21 mouse cellular contexts compared by ENCODE assay signal in the genomic region with DNA sequence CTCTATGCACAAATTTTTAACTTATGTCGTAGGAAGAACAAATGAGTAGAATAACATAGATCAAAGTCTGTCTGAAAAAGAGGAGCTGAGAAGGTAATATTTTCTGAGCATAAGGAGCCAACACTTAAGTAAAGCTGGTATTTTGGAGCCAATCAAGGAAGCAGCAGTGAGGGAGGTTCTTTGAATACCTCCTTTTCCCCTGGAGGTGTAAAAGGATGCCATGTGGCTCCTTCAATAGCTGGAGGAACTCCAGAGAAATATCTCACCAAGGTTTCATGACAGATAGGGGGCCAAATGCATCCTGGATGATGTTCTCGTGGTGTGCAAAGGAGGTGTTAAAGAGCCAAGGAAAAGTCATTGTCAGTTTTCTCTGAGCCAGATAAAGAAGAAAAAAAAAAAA.
DNase-seq lines count a peak whose midpoint lies in the region; ATAC-seq and TF ChIP-seq lines count a peak whose summit lies in the region.
"Had no signal": no experiment of that assay in that cellular context is flagged by ENCODE, and none has a peak within 500 bp of the region (broad histone marks: within the 10 kb centered on the region; RNA-seq: fewer than 3 reads in every experiment).

No protein-coding gene starts in this region.

- TF ChIP-seq CTCF in forebrain, postnatal 0 days (IDR thresholded peaks at IDR 0.05; ENCODE audit: low read depth), result no peak

- no peaks in the 10 kb centered on the region for H3K36me3 ChIP-seq in forebrain, postnatal 0 days (ENCODE audit: insufficient read depth)
- no peaks in the 10 kb centered on the region for H3K36me3 ChIP-seq in forebrain, embryonic 11.5 days (ENCODE audit: control insufficient read depth, insufficient read depth, low read length)
- H3K36me3 ChIP-seq: embryonic facial prominence, embryonic 15.5 days; forebrain, embryonic 12.5 days; hindbrain, embryonic 15.5 days; intestine, embryonic 15.5 days; neural tube, embryonic 12.5 days had no signal

- H3K27me3 ChIP-seq in forebrain, postnatal 0 days (ENCODE audit: insufficient read depth, low read length), result no peaks in the 10 kb centered on the region
- no peaks in the 10 kb centered on the region for H3K27me3 ChIP-seq in forebrain, embryonic 11.5 days (ENCODE audit: control insufficient read depth, insufficient read depth, low read length)
- H3K27me3 ChIP-seq: embryonic facial prominence, embryonic 15.5 days; forebrain, embryonic 12.5 days; hindbrain, embryonic 15.5 days; intestine, embryonic 15.5 days; neural tube, embryonic 12.5 days had no signal

- no peak overlapping the region for H3K4me2 ChIP-seq in forebrain, postnatal 0 days (ENCODE audit: low read depth)
- H3K4me2 ChIP-seq in forebrain, embryonic 11.5 days (ENCODE audit: low read depth, low read length, severe bottlenecking), result no peak overlapping the region
- H3K4me2 ChIP-seq: embryonic facial prominence, embryonic 15.5 days; forebrain, embryonic 12.5 days; heart, embryonic 11.5 days; hindbrain, embryonic 15.5 days; intestine, embryonic 15.5 days; neural tube, embryonic 12.5 days had no signal

- no peaks in the 10 kb centered on the region for H3K9me3 ChIP-seq in forebrain, postnatal 0 days (ENCODE audit: low read length)
- H3K9me3 ChIP-seq in forebrain, embryonic 11.5 days (ENCODE audit: control insufficient read depth, low read length), result no peaks in the 10 kb centered on the region
- H3K9me3 ChIP-seq: embryonic facial prominence, embryonic 15.5 days; forebrain, embryonic 12.5 days; intestine, embryonic 15.5 days; neural tube, embryonic 12.5 days had no signal

- no peak for ATAC-seq in forebrain, postnatal 0 days
- no peak for ATAC-seq in forebrain, embryonic 11.5 days (replicated peaks; ENCODE audit: low FRiP score)
- ATAC-seq in inflammation-experienced regulatory T-cells, adult 6 months, result no peak
- ATAC-seq: intestine, embryonic 15.5 days had no signal

- DNase-seq in forebrain, postnatal 0 days, result peak; percentile 9
- no peak for DNase-seq in forebrain, embryonic 11.5 days (ENCODE audit: low spot score)
- DNase-seq in right cerebral cortex, adult 2 months (ENCODE audit: low spot score in 2 of 2), result peak; percentile 16 to 27
- DNase-seq in right cerebral cortex, postnatal 10 days (ENCODE audit: low spot score in 2 of 2), result no peak
- peak; percentile 9 to 38 for DNase-seq in left cerebral cortex, postnatal 14 days (ENCODE audit: low spot score in 2 of 2)
- DNase-seq in ovary, postnatal 36 days (ENCODE audit: low spot score), result no peak
- DNase-seq: adrenal gland, postnatal 14 days; cerebellum, adult 9-11 months; gastrocnemius, adult 2 months; kidney, adult 8-10 months; kidney, postnatal 14 days; lung, postnatal 4 days; midbrain, embryonic 14.5 days; thymus, postnatal 36 days had no signal

- H3K4me3 ChIP-seq in forebrain, postnatal 0 days (ENCODE audit: low read depth, low read length), result no peak overlapping the region
- no peak overlapping the region for H3K4me3 ChIP-seq in forebrain, embryonic 11.5 days (ENCODE audit: low read depth, low read length)
- H3K4me3 ChIP-seq: embryonic facial prominence, embryonic 15.5 days; forebrain, embryonic 12.5 days; gastrocnemius, adult 2 months; hindbrain, embryonic 15.5 days; intestine, embryonic 15.5 days; neural tube, embryonic 12.5 days had no signal

- intact Hi-C loops in left cerebral cortex, postnatal 14 days (cut with DNase I), result no loop called here

- H3K4me1 ChIP-seq in forebrain, postnatal 0 days (ENCODE audit: insufficient read depth), result no peaks in the 10 kb centered on the region
- no peaks in the 10 kb centered on the region for H3K4me1 ChIP-seq in forebrain, embryonic 11.5 days (replicated peaks; ENCODE audit: control insufficient read depth, insufficient read depth, low read length)
- H3K4me1 ChIP-seq: hindbrain, embryonic 15.5 days; intestine, embryonic 15.5 days; neural tube, embryonic 12.5 days had no signal

- no peak overlapping the region for H3K9ac ChIP-seq in forebrain, postnatal 0 days
- no peak overlapping the region for H3K9ac ChIP-seq in forebrain, embryonic 11.5 days (ENCODE audit: low read length)
- H3K9ac ChIP-seq: embryonic facial prominence, embryonic 15.5 days; forebrain, embryonic 12.5 days; hindbrain, embryonic 15.5 days; intestine, embryonic 15.5 days; neural tube, embryonic 12.5 days had no signal

- 47% methylated on average over 2 of the region's 2 CpGs for WGBS in forebrain, postnatal 0 days
- 73% methylated on average over 2 of the region's 2 CpGs for WGBS in forebrain, embryonic 11.5 days

- H3K27ac ChIP-seq in forebrain, postnatal 0 days (ENCODE audit: low read depth, low read length), result no peak overlapping the region
- no peak overlapping the region for H3K27ac ChIP-seq in forebrain, embryonic 11.5 days (ENCODE audit: low read depth, low read length)
- H3K27ac ChIP-seq: forebrain, embryonic 12.5 days; gastrocnemius, adult 2 months; hindbrain, embryonic 15.5 days; intestine, embryonic 15.5 days; neural tube, embryonic 12.5 days had no signal

Comparison
In these comparisons a context has a peak if more than half of its experiments do, and no peak if none do; other contexts are left out.
1. DNase-seq: peak in forebrain, postnatal 0 days (single experiment), right cerebral cortex, adult 2 months (2 of 2) and left cerebral cortex, postnatal 14 days (2 of 2); none in forebrain, embryonic 11.5 days (single experiment), right cerebral cortex, postnatal 10 days (0 of 2) and ovary, postnatal 36 days (single experiment).